Mouse (Mus musculus) heart, adult 18-20 months (tissue): Measurements from ENCODE around the gene Ppp2r3c. TPM values are rescaled to one million over a fixed set of nuclear protein-coding genes. Genes with fewer than 3 reads are reported as not detected.
A peak's percentile ranks its signal among the peaks of the same experiment; 100 is the strongest.
"Not testable (repeated sequence)": the region's sequence is repeated elsewhere in the genome, so short reads cannot be mapped to it uniquely, and the experiment has no call there.

Experiments used
- DNase-seq, 2 experiments: peaks; one replicate each; pipeline ENCODE4 v3.0.0; 2021 to 2022; ENCODE audit warnings: mixed read lengths in 1 of 2
- long read RNA-seq, 2 experiments: library from polyadenylated mRNA; stranded (forward); transcript quantifications; one replicate each; pipeline ENCODE4 v2.0.0; 2021
- total RNA-seq, 2 experiments: library from RNA; stranded (reverse); gene quantifications; 2 replicates each; pipeline ENCODE4 v1.2.3; 2021

The Ppp2r3c gene
- 10 to 100 TPM in 1 of 2 experiments, 1 to 10 TPM in 1; 8.4 to 10.3 TPM for total RNA-seq
- long read RNA-seq, experiment 1, full-length matches to known transcripts = 4 of 24 reads
- long read RNA-seq, experiment 1, partial matches to known transcripts = 17 of 24 reads
- long read RNA-seq, experiment 1, other reads (novel, unspliced or antisense) = 3 of 24 reads
- long read RNA-seq, experiment 2, full-length matches to known transcripts = 1 of 9 reads
- long read RNA-seq, experiment 2, partial matches to known transcripts = 7 of 9 reads
- long read RNA-seq, experiment 2, other reads (novel, unspliced or antisense) = 1 of 9 reads

DNA sequence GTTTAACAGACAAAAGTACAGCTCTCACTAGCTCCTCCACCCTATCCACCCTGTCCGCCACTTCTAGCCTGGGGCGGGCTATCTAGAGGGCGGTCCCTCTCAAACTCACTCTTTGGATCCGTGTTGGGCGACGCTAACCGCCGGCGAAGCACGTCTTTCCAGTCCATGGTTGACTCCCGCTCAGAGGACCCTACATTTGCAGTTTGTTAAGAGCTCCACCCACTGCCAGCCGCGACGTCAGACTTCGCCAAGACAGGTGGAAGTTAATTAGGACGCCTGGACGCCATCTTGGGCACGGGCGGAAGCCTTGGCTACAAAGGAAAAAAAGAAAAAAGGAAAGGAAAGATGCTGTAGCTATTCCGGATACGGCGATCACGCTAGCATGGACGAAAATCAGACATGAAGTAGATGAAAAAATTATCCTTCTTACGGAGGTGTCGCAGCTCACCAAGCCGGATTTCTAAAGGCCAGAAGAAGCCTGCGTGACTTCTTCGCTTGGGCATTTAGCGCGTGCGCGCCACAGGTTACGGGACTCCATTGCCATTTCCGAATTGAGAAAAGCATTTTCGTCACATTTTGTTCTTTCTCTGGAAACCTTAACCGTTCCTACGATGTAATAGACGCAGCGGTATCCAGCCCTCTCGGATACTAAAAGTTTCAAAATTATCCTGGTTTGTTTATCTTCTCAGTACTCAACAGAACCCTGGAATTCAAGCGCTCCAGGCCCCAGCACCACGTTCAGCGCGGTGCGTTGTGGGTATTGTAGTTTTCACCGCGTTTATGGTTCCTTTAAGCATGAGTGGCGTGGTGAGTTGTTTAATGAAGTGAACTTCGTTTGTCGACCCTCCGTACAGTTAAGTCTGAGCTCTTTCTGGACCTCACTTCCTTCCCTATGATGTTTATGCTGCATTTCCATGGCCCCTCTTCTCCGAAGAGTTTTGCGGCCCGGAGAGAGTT, at the start of gene Ppp2r3c:
Gene Ppp2r3c, minus strand, starts transcription at position 514 of the 957 bp plus-strand sequence.
- DNase-seq = peak; percentile 93 to 96

DNA sequence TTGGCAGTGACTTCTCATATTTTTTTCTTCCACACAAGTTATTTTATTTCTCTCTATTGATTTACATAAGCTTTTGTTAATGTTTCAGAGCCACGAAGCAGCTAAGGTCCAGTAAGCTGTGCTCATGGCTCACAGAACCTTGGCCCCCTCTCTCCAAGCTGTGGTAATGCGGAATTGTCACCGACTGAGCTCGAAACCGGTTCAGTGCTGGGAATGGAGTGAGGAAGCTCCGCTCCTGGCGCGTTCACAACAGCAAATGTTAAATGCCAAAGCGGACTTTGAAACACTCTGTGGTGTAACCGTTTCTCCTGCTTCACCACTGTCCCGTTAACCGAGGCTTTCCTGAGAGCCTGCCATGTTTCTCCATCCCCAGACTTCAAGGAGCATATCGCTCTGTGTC, 41.8 kb upstream of the Ppp2r3c start:
- DNase-seq = peak; percentile 2 to 14

DNA sequence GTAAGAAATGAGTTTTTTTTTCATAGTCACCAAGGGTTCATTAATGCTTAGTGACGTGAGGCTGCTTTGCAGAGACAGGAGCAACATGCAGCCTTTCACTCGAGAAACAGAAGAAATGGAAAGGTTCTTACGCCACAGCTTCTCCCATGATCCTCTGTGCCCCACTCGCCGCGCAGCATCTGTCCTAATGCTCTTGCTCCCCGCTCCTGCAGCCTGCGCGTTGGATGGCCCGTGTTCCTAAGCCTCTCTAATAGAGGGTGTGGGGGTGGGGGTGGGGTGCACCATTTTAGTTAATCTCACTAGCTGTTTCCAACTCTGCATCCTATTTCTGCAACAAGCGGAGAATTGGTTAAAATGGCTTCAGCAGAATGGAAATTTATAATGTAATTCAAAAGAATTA, 41.2 kb upstream of the Ppp2r3c start:
- no peak for DNase-seq

GRCm38 (mm10) chr12:55343045-55343444, 40.2 kb upstream of the Ppp2r3c start:
- DNase-seq = not testable (repeated sequence)

- not testable (repeated sequence) for DNase-seq
Measured at GRCm38 (mm10) chr12:55338490-55338889, 35.7 kb upstream of the Ppp2r3c start.

DNA sequence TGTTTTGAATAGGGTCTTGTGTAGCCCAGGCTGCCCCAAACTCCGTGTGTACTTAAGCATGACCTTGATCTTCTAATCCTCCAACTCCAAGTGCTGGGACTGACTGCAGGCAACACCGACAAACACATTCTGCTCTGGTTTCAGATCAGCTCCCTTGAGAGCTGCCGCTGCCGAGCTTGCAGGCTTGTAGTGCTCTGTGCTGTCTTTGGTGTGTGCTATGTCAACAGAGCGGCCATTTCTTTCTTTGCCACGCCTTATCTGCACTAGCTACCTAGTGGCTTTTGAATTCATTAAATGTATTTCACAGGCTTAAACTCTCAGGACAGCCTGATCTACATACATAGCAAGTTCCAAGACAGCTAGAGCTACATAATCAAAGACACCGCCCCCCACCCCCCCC, 30.9 kb upstream of the Ppp2r3c start:
- DNase-seq = no peak

GRCm38 (mm10) chr12:55329351-55329750, 26.6 kb upstream of the Ppp2r3c start:
- DNase-seq = no peak

GRCm38 (mm10) chr12:55328784-55329183, 26.0 kb upstream of the Ppp2r3c start:
- no peak for DNase-seq

DNA sequence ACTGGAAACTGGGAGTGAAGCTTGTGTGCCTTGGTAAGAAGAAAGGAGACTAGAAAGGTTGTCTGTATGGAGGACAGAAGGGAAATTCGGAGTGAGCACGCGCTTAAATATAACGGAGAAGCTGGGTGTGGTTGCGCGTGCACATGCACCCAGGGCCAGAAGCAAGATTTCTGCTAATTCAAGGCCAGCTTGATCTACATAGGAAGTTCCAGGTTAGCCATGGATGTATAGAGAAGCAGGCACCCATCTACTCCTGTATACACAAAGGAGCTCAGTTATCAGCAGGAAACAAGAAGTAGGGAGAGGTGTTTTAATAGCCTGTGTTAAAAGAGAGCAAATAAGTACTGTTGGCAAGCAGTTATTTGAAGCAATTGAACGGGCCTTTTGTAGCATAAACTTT, 22.9 kb upstream of the Ppp2r3c start:
- no peak for DNase-seq

GRCm38 (mm10) chr12:55321642-55322291, 19.0 kb upstream of the Ppp2r3c start:
- DNase-seq = peak in 1 of 2 experiments; percentile 59

DNA sequence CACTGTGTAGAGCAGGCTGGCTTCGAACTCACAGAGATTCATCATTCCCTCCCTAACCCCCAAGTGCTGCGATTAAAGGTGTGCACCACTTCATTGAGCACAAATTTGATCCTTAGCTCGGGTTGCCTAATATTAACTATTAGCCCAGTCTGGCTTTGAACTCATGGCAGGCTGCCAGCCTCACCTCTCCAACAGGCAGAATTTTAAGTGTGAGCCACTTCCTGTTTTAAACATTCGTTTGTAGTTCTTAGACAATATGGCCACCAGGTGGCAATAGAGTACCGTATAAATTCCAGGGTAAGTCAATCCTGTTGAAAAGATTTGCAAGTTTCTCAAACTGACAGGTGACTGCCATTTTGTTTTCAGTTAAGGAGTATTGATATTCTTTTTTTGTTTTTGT, 12.4 kb upstream of the Ppp2r3c start:
- DNase-seq = peak; percentile 80 to 89

DNA sequence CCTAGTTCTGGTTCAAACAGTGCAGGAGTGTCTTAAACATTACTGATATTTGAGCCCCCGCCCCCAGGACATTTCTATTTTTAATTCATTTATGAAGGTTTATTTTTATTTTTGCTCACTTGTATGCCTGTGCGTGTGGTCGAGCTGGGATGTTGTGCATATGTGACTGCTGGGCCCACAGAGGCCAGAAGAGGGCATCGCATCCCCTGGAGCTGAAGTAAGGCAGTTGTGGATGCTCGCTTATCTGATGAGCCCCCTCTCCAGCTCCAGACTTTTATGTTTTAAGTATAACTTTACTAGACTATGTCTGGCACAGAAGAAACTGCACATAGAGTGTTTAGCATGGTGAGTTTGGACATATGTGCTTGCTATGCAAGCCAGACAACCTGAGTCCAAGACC, 11.1 kb upstream of the Ppp2r3c start:
- no peak for DNase-seq

DNA sequence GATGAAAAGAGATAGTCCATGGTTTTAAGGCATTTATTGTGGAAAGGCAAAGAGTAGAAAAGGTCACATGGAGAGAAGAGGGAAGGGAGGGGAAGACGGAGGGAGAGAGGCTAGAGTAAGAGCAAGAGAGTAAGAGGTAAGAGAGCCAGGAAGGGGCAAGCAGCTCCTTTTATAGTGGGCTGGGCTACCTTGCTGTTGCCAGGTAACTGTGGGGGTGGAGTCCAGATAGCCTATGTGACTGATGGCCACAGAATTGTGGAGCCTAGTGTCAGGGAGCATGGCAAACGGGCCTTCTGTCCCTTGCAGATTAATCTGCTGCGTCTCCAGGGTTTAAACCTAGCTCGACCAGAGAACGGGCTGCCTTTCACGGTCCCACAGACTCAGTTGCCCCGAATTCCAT, 9.0 kb upstream of the Ppp2r3c start:
- no peak for DNase-seq

DNA sequence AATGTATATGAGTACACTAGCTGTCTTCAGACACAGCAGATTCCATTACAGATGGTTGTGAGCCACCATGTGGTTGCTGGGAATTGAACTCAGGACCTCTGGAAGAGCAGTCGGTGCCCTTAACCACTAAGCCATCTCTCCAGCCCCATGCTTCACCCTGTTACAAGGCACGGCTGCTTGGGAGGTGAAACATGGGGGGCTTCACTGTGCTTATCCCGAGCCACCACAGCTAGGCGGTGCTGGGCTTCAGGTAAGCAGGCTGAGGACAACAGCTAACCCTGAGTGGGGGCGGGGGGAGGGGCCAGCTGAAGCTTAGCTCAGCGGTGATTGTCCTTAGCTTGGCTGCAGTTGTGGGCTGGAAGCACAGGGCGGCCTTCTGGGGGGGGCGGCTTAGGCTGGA, 6.7 kb upstream of the Ppp2r3c start:
- no peak for DNase-seq

DNA sequence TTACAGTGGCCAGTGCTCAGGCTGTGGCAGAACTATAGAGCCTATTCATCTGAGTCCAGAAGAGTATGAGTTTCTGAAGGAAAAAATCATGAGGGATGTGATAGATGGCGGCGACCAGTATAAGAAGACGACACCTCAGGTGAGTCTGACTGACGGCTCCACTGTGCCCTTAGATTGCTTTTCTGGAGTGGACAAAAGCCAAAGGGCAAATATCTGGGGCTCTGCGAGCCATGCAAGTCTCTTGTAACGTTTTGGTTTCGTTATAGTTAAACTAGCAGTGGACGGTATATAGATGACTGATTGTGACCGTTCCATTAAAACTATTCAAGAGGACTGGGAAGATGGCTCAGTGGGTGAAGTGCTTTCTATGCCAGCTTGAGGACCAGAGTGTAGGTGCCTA, 5.9 kb upstream of the Ppp2r3c start:
- DNase-seq = no peak

DNA sequence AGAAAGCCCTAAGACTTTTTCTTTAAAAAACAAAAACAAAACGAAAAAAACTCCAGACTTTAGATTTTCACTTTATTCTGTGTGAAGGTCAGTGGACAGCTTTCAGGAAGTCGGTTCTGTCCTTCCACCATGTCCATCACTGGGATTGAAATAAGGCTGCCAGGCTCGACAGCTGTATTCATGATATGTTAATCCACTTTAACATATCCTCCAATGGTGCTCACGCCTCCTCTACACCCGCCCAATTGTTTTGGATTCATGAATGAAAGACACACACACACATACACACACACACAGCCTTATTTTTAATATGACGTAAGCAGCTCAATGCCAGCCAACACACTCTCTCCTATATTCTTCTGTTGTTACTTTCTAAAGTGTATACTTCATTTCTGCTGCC, 4.8 kb upstream of the Ppp2r3c start:
- DNase-seq = no peak

GRCm38 (mm10) chr12:55306371-55306770, 3.6 kb upstream of the Ppp2r3c start:
- DNase-seq = no peak

DNA sequence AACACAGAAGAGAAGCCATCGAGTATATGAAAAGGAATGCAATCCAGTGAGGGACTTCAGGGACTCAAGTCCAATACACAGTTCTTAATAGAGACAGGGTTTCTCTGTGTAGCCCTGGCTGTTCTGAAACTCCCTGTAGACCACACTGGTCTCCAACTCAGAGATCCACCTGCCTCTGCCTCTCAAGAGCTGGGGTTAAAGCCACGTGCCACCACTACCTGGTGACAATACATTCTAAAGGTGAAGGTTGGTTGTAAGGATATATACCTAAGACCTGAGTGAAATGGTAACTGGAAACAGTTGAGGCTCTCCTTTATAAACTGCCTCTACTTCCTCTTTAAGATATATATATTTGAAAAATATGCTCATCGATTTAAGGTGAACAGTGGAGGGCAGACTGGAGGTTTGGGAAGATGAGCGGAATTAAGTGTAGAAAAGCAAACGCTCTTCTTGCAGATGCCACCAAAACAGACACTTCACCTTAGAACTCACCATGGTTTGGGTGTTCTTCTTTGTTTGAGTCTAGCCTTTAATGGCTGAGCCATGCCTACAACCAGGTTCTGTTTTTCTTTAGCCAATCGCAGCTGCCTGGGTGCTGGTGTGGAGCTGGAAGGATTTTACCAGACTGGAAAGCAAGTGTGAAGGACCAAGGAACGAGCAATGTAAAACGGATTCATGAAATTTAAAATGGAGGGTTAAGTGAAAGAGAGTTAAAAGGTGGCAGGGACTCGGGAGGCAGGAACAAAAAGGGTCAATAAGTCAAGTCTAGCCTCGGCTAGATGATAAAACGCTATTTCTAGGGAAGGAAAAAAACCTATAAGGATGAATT, 1.1 kb downstream of the Ppp2r3c start:
- no peak for DNase-seq

DNA sequence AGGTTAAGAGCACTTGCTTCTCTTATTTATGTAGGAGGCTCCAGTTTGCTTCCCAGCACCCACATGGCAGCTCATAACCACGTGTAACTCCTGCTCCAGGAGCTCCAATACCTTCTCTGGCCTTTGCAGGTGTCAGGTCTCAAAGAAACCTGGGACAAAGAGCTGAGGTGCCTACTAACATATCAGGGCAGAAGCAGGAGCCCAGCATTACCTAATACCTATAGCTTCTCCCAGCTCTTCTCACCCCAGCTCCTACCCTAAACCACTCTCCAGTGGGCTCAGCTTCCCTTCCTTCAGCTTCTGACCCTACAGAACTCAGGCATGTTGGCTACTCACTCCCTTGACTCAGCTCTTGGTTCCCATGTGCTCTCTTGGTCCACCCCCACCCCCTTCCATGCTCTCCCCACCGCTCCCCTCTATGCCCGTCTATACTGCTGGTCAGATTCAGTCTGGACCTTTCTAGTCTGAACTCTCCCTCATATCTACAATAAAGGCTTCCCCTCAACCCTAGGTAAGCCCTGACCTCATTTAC, 1.9 kb downstream of the Ppp2r3c start:
- DNase-seq = no peak

DNA sequence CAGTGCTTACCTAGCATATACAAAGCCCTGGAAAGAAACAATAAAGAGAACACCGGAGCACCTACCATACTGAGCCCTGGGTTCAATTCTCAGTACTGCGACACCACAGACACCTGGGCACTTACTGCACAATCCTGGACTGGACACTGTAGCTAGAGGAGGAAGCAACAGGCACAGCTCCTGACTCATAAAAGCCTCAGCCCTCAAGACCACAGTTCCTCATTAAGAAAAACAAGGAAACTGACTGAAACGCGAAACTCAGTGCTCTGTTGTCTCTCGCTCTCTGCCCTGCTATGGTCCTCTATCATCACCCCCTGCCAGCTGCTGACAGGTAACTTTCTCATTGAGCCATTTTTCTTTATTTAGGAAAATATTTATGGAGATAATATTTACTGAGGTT, 3.5 kb downstream of the Ppp2r3c start, which contains the start of gene 1110008L16Rik:
Gene 1110008L16Rik, plus strand, starts transcription at position 242 of the 400 bp plus-strand sequence.
- no peak for DNase-seq

- no peak for DNase-seq
Measured at GRCm38 (mm10) chr12:55298112-55298511, 4.7 kb downstream of the Ppp2r3c start.
